Mouse (Mus musculus) bone marrow, adult 2 months (tissue): ENCODE measurements at regions not wholly inside any gene's neighbourhood (a gene's known extent, or its start where the extent isn't known, plus 50 kb on each side); places are given as distances from the start of the nearest gene placed in this dataset.

Experiments
- H3K27ac ChIP-seq: fragments of 200-500 bp; 2 replicates; pipeline ENCODE4 v1.5.1; 2012; ENCODE audit warnings: low read depth, mild to moderate bottlenecking, control low read depth, inconsistent platforms, low read length; ENCODE audit not compliant: control insufficient read depth, poor library complexity, insufficient read depth
- H3K4me1 ChIP-seq: fragments of 200-500 bp; 2 replicates; pipeline ENCODE4 v1.6.1; 2011; ENCODE audit warnings: low read length; ENCODE audit not compliant: control insufficient read depth, insufficient read depth
- H3K4me3 ChIP-seq: fragments of 200-500 bp; replicated peaks from 2 replicates; pipeline ENCODE3; 2011; ENCODE audit warnings: mild to moderate bottlenecking, low read depth, low read length, control low read depth; ENCODE audit not compliant: control insufficient read depth
- CTCF ChIP-seq: fragments of 200-500 bp; IDR thresholded peaks from 2 replicates; pipeline ENCODE4 v1.5.1; 2011; ENCODE audit warnings: low read length, control low read depth; ENCODE audit not compliant: control insufficient read depth, insufficient read depth
- POLR2A ChIP-seq: fragments of 200-500 bp; IDR thresholded peaks from 2 replicates; pipeline ENCODE4 v1.6.1; 2011; ENCODE audit warnings: low read depth, mild to moderate bottlenecking, control low read depth, low read length, borderline replicate concordance; ENCODE audit not compliant: control insufficient read depth
- WGBS: fragments of 180-500 bp; shearing (Covaris S2); methylation state at CpG from one replicate; pipeline ENCODE4 v1.1.7; 2018; 5-methylcytosine and 5-hydroxymethylcytosine counted together

DNA sequence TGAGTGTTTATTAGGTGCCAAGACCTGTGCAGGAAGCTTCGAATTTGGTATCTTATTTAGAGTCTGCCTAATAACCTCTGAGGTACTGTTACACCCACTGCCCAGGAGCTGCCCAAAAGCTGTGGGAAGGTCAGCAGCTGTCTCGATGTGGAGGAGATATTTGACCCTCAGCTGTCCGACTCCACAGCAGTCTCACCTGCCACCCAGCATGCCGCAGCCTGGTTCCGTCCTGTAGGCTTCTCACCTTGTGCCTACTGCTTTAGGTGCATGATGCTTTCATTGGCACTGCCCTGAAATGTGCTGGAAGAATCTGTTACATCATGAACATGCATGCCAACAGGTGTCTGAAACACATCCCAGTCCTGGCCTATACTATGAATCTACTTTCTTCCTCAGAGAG is 444.9 kb upstream of the Gm765 start:
- WGBS, result 81% methylated on average over 5 of the region's 5 CpGs
- no peak overlapping the region for H3K27ac ChIP-seq
- no peak for TF ChIP-seq POLR2A
- TF ChIP-seq CTCF, result no peak
- H3K4me3 ChIP-seq, result no peak overlapping the region
- H3K4me1 ChIP-seq, result no peaks in the 10 kb centered on the region

DNA sequence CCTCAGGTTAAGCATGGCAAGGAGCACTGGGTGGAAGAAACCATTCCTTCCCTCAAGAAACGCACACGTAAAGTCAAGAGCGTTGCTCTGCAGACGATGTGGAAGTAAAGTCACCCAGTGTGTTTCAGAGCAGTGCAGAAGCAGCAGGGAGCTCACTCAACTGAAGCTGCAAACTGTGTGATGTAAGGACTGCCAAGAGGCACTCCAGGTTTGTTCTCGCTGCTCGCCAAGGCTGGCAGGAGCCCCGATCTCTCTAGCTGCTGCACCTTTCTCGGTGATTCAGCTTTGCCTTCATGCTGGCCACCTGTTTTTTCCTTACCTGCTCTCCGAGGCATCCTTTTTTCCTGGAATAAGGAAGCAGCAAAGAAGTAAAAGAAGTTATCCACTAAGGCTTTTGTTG is 439.5 kb upstream of the Gm765 start:
- WGBS, result 83% methylated on average over 9 of the region's 9 CpGs
- H3K4me1 ChIP-seq, result no peaks in the 10 kb centered on the region
- H3K27ac ChIP-seq, result no peak overlapping the region
- no peak overlapping the region for H3K4me3 ChIP-seq
- no peak for TF ChIP-seq POLR2A
- TF ChIP-seq CTCF, result no peak

DNA sequence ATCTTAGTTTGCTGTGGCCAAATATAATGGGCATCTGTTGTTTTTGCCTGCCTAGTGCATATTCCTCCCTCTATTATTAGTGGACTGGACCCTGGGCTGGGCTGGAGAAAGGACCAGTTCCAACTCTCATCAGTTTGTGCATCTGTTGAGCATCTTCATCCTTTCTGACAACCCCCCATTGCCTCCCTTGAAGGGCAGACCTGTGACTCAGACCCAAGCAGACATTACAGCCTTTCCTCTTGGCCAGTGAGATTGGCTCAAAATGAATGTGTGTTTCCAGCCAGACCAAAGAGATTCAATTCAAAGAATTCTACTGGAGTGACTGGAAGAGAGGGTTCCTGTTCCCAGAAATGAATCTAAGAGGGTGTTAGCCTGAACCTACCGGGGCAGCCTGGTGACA is 433.2 kb upstream of the Gm765 start:
- no peak overlapping the region for H3K27ac ChIP-seq
- 84% methylated on average over 1 of the region's 1 CpGs for WGBS
- H3K4me1 ChIP-seq, result no peaks in the 10 kb centered on the region
- TF ChIP-seq POLR2A (no peak), CTCF (no peak)
- no peak overlapping the region for H3K4me3 ChIP-seq

DNA sequence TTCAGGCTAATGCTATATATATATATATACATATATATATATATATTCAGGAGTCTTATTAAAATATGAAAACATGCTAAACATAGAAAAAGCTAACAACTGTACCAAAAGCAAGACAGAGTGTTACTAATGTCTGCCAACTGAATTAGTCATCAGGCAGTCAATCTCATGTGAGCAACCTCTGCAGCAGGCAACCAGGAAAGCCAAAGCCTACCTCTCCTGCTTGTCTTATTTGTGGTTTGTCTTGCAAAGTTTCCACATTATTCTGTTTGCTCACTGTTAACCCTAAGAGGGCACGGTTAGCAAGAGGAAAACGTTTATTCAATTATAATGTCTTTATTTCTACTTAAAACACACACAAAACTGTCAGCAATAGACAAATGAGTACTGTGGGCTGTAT is 427.4 kb upstream of the Gm765 start:
- H3K4me3 ChIP-seq, result no peak overlapping the region
- 51% methylated on average over 2 of the region's 2 CpGs for WGBS
- H3K4me1 ChIP-seq, result no peaks in the 10 kb centered on the region
- no peak for TF ChIP-seq POLR2A
- TF ChIP-seq CTCF, result no peak
- no peak overlapping the region for H3K27ac ChIP-seq

DNA sequence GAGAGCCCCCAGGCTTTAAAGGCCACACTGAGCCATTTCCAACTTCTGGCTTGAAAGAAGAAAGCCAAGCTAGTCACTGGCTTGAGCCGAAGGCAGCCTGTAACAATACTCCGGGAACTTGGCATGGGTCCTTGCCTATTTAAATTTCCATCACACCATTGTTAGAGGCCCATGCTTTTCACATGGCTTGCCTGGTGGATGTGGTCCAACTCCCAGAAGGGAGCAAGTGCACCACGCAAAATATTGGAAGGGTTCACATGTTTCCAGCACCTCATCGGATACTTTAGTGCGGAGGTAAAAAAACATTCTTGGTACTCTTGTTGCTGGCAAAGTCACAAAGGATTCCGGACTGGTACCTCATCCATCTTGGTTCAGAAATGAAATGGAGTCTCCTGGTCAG is 426.8 kb upstream of the Gm765 start:
- no peak overlapping the region for H3K4me3 ChIP-seq
- H3K27ac ChIP-seq, result no peak overlapping the region
- TF ChIP-seq POLR2A (no peak), CTCF (no peak)
- WGBS, result 85% methylated on average over 6 of the region's 6 CpGs
- H3K4me1 ChIP-seq, result no peaks in the 10 kb centered on the region

DNA sequence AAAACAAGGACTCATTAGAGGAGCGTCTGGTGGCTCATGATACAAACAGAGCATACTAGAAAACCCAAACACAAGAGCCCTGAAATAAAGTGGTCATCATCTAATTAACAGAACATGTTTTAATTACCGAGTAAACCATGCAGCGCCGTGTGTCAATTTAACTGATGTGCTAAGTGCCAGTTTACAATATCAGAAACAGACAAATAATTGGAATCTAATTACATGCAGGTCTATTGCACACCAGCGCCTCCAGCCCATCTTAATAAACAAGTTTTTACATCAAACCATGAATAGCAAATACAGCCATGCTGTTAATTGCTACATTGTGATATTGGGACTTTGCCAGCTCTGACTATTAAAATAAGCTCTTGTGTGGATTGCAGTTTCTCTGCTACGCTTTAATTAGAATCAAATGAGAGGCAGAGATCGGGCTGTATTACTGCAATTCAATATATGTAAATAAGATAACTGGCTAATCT is 425.3 kb upstream of the Gm765 start:
- H3K27ac ChIP-seq, result no peak overlapping the region
- no peak overlapping the region for H3K4me3 ChIP-seq
- no peak for TF ChIP-seq POLR2A
- no peak for TF ChIP-seq CTCF
- 84% methylated on average over 7 of the region's 7 CpGs for WGBS
- H3K4me1 ChIP-seq, result no peaks in the 10 kb centered on the region

DNA sequence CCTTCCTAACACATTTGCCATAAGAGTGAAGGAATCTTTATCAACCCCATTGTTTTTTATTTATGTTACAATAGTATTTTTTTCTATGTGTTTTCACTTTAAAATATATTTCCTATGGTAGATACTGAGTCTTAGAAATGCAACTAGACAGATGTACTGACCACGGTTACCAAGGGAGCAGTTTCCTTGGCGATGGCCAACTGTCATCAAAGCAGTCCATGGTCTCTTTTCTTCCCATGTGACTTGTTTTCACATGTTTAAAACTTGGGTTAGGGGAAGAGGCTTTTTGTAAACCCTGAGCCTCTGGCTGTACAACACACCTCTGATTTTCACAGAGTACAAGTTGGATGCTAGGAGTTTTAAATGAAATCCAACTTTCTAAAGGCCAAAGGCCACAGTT is 411.9 kb upstream of the Gm765 start:
- no peak overlapping the region for H3K4me3 ChIP-seq
- no peak overlapping the region for H3K27ac ChIP-seq
- 63% methylated on average over 2 of the region's 2 CpGs for WGBS
- TF ChIP-seq CTCF (no peak), POLR2A (no peak)
- H3K4me1 ChIP-seq, result no peaks in the 10 kb centered on the region

DNA sequence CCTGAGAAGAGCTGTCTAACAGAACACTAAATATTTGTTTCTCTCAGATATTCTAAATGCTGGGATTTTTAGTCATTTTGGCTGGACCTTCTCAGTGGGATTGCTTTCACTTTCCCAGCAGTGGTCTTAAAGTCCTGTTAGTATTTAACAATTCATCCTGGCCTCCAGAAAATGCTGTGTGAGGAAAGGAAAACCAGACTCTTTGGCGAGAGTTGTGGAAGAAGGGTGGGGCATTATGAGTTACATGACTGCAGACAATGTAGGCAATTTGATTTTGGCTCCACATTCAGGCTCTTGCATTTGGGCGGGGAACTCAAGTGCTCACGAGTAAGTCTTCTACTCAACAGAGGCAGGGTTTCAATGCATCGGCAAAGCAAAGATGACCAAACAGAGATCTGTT is 406.1 kb upstream of the Gm765 start:
- H3K4me1 ChIP-seq, result no peaks in the 10 kb centered on the region
- 78% methylated on average over 4 of the region's 4 CpGs for WGBS
- TF ChIP-seq CTCF, result no peak
- no peak for TF ChIP-seq POLR2A

DNA sequence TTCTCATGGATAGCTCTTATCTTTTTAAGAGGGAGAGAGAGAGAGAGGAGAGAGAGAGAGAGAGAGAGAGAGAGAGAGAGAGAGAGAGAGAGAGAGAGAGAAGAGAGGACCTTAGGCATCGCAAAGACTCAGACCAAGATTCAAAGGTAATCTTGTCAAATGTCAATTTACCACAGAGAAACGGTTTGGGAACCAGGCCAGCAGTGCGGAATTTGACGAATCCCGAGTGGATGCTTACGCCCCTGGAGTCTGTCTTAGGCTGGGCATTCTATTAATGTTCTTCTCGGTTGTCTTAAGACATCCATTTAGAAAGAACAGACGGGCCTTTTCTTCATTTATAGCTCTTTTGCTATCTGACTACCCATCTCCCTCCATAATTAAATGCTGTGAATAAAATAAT is 404.4 kb upstream of the Gm765 start:
- 82% methylated on average over 8 of the region's 8 CpGs for WGBS
- Histone ChIP-seq H3K27ac (no peak overlapping the region), H3K4me1 (no peaks in the 10 kb centered on the region), H3K4me3 (no peak overlapping the region)
- TF ChIP-seq CTCF (no peak), POLR2A (no peak)

More for the DNA sequence above, 406.1 kb upstream of the Gm765 start:
- Histone ChIP-seq H3K27ac (no peak overlapping the region), H3K4me3 (no peak overlapping the region)
